Mouse (Mus musculus) liver, embryonic 14.5 days (tissue): Measurements from ENCODE around the gene Avpi1.

Experiments used
- CTCF ChIP-seq: IDR thresholded peaks from 2 replicates; pipeline ENCODE4 v1.5.1; 2016; ENCODE audit warnings: antibody characterized with exemption, low read depth, control low read depth
- EP300 ChIP-seq: IDR thresholded peaks from 2 replicates; pipeline ENCODE4 v1.6.1; 2016; ENCODE audit warnings: antibody characterized with exemption, low read depth

- TF ChIP-seq CTCF (no peak), EP300 (no peak)
These were observed 18.4 kb upstream of the Avpi1 start, which contains the start of gene Marveld1 for GRCm38 (mm10) chr19:42147170-42147768.
